Mouse (Mus musculus): ENCODE data around the gene Tgfbr3l. TPM values are rescaled to one million over a fixed set of nuclear protein-coding genes. Genes with fewer than 3 reads are reported as not detected.

Tgfbr3l gene
- total RNA-seq, 2 experiments from 2014 or later, result 8.7 to 12.9 TPM

DNA sequence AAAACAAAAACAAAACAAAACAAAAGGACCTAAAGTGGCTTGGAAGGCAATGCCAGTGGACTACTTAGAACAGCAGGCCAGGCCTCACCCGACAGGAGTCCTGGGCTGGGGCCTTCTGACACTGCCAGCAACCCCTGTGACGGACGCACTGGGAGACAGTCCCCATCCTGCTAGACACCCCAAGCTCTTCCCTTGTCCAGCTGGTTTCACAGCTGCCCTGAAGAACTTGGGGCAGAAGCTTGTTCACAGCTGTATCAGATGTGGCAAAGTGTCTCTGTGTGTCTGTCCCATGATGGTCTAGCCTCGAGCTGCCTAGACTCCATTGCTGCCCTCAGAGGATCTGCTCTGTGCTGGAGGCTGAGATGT is 11.8 kb downstream of the Tgfbr3l start:
- no peak for DNase-seq
- intact Hi-C loops (cut with DNase I), result no loop called here

DNA sequence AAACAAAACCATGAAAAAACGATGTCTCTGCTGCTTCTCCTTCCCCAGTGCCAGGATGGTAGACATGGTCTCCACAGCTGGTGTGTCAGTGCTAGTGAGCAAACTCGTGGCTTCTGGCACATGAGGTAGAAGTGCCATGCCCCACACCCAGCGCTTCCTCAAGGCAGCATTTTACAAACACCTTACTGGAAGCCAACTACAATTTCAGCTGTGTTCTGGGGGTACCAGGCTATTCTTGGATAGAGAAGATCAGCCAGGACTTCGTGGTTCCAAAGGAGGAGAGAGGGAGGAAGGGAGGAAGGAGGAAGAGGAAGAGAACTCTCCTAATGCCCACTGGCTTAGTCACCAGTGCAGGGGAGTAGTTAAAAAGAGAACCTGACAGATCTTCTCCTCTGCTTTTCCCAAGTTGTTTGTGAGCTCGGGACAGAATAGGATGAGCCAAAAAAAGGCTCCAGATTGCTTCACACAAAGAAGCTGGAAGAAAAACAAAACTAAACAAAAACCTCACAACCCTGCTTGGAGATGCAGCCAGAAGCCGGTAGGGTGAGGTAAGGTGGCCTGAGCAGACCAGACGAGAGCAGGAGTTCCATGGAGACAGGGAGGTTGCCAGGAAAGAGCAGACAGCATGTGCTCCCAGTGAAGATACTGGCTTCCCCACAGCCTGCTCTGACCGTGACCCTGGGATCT is 15.2 kb downstream of the Tgfbr3l start:
- intact Hi-C loops (cut with DNase I), result no loop called here
- no peak for DNase-seq

GRCm38 (mm10) chr8:4265160-4265914 is 17.3 kb downstream of the Tgfbr3l start:
- DNase-seq, result no peak
- intact Hi-C loops (cut with DNase I), result no loop called here

DNA sequence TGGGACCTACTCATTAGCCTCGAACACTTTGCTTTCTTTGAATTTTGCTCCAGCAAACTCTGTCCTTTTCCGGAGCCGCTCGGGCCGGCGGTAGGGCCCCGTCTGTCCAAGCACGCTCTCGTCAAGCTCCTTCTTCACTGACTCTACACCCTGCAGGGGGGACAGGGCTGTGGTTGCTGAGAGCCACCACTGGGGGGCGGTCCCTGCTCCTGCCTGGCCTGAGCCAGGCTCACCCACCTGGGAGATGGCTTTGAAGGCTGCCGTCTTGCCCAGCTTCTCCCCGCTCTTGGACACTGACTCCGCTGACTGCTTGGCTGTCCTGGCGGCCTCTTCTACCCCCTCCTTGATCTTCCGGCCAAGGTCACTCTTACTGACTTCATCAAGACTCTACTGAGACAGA is 19.6 kb downstream of the Tgfbr3l start:
- DNase-seq, result no peak
- intact Hi-C loops (cut with DNase I), result no loop called here

DNA sequence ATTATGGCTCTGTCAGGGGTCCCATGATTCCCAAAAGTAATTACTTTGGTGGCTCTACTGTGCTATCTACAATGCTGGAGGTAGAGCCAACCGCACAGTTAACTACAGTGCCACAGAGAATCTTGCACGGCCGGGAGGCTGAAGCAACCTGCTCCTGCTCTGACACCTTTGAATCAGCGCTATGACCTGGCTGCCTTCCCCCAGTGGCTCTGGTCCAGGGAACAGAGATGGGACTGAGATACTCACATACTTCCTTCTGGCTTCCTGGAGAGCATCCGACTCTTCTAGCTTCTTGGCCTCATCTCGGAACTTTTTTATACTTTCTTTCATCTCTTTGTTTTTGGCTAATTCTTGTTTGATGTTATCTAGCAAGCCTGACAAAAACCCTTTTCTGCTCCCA is 21.6 kb downstream of the Tgfbr3l start:
- intact Hi-C loops (cut with DNase I), result no loop called here
- no peak for DNase-seq

DNA sequence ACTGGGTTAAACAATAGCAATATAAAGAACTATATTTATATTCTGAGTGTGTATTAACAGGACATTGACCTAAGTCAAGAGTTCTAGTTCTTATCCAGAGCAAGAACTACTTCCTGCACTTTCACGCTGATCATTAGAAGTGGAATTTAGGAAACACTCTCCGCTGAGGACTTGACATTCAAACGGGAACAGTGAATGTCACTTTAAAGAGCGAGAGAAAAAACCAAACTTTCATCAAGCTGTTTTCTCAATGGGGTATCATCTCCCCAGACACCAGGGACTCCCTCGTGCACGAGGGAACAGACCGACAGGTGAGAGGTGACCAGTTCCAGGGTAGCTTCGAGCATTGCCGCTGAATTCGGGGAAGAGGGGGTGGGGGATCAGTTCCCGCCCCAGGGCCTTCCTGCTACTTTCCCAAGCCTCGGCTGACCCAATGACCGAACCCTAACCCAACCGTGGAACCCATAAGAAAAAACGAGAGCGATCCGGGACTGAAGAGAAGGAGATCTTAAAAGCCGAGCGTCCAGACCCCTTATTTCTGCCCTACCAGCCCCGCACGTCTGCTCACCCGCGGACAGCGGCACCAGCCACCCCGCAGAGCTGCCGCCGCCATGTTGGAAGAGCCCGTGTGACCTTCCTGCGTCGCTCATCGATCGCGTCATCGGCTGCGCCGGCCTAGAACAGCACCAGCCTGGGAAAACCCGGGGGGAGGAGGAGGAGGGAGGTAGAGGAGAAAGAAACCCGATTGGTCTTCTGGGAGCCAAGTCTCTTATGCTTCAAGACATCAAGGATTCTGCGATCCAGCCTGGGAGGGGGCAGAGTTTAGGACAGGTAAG is 27.5 kb downstream of the Tgfbr3l start, which contains the start of gene Timm44:
Gene Timm44 (minus strand): TSS at position 639 of the 836 bp plus-strand sequence.
- intact Hi-C loops (cut with DNase I), result no loop called here
- DNase-seq, result peak; percentile 98

DNA sequence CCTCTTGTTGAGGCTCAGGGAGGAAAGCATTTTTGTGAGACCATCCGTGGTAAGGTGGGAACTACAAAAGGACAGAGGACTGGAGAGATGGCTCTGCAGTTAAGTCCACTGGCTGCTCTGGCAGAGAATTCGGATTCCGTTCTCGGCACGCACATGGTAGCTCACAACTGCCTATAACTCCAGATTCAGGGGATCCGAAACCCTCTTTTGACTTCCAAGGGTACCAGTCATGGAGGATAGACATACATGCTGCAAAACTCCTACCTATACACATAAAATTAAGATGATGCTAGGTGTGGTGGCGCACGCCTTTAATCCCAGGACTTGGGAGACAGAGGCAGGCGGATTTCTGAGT is 28.1 kb downstream of the Tgfbr3l start:
- no peak for DNase-seq
- intact Hi-C loops (cut with DNase I), result no loop called here

DNA sequence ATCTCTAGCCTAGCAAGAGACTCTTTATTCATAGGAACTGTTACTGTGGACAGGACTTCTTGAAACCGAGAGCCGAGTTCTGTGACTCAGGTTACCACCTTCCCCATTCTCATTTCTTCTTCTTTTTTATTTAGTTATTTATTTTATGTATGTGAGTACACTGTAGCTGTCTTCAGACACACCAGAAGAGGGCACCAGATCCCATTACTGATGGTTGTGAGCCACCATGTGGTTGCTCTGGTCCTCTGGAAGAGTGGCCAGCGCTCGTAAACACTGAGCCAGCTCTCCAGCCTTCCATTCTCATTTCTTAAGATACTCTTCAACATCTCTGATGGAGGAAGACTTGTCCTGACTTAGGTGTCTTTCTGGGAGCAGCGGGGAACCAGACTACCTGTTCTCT is 44.7 kb downstream of the Tgfbr3l start:
- intact Hi-C loops (cut with DNase I), result no loop called here
- DNase-seq, result no peak

DNA sequence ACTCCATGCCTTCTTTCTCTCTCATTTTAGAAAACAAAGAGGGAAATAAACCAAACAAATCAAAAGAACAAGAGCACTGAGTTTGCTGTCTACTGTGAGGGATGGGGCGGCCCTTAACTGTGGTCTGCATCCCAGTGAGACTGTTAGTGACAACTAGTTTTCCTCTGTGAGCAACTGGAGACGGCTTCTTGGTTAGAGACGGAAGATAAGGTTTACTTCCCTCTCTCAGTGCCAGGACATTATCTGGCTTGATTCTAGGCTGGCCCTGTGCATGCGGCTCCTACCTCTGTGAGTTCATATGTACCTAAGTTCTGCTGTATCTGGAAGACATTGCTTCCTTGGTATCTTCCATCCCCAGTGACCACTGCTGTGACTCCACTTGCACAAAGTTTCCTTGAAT is 49.8 kb downstream of the Tgfbr3l start:
- DNase-seq, result no peak
- intact Hi-C loops (cut with DNase I), result no loop called here

Other genes with a start within 250 kb of the Tgfbr3l start
- gene Cd209f, start 142.4 kb upstream of the Tgfbr3l start, total RNA-seq (2021), result under 1 TPM; 0.50 to 0.56 TPM
- gene Cd209g, start 114.1 kb upstream of the Tgfbr3l start, total RNA-seq (2021), result not detected
- gene Evi5l, start 81.6 kb upstream of the Tgfbr3l start, total RNA-seq (2021), result 100 to 1,000 TPM; 172 to 174 TPM
- gene Prr36, start 30.8 kb upstream of the Tgfbr3l start, total RNA-seq (2021), result 100 to 1,000 TPM; 108 to 109 TPM
- not detected for gene Lrrc8e, start 21.4 kb upstream of the Tgfbr3l start, total RNA-seq (2021)
- 10 to 100 TPM; 62.9 to 65.4 TPM for gene Map2k7, start 9.5 kb upstream of the Tgfbr3l start, total RNA-seq (2021)
- under 1 TPM in 1 of 2 experiments, not detected in 1; 0.74 TPM for gene Gm49320, start 9.3 kb upstream of the Tgfbr3l start, total RNA-seq (2021)
- gene Snapc2, start 4.9 kb downstream of the Tgfbr3l start, total RNA-seq (2021), result 10 to 100 TPM; 32.6 to 34.4 TPM
- gene Ctxn1, start 11.1 kb downstream of the Tgfbr3l start, total RNA-seq (2021), result 100 to 1,000 TPM; 421 to 425 TPM
- 10 to 100 TPM; 60.4 to 67.1 TPM for gene Timm44, start 27.7 kb downstream of the Tgfbr3l start, total RNA-seq (2021)
- gene Ccl25, start 77.0 kb downstream of the Tgfbr3l start, total RNA-seq (2021), result 10 to 100 TPM; 22.2 to 27.5 TPM
- 100 to 1,000 TPM in 1 of 2 experiments, 10 to 100 TPM in 1; 87.8 to 103 TPM for gene Elavl1, start 77.2 kb downstream of the Tgfbr3l start, total RNA-seq (2021)
- gene Cers4, start 244.8 kb downstream of the Tgfbr3l start, total RNA-seq (2021), result 10 to 100 TPM; 60.7 to 67.5 TPM